ENCODE assay signal across 8 mouse cellular contexts in genomic region chr17:57060231-57060801, GRCm38 (mm10). TPM values are rescaled to one million over a fixed set of nuclear protein-coding genes. Genes with fewer than 3 reads are reported as not detected.
DNase-seq lines count a peak whose midpoint lies in the region; ATAC-seq and TF ChIP-seq lines count a peak whose summit lies in the region.

No protein-coding gene starts in this region.

- intact Hi-C loops in heart, adult 2 months (cut with DNase I), result no loop called here

- peak overlapping the region; percentile 82 for H3K4me2 ChIP-seq in embryonic facial prominence, embryonic 14.5 days (ENCODE audit: low read depth, low read length)
- peak overlapping the region; percentile 81 for H3K4me2 ChIP-seq in limb, embryonic 13.5 days (replicated peaks)
- peak overlapping the region; percentile 66 for H3K4me2 ChIP-seq in midbrain, embryonic 16.5 days (ENCODE audit: low read length)

- peak; percentile 67 for DNase-seq in 3T3-L1 (ENCODE audit: low read depth, low spot score)
- DNase-seq in adrenal gland, postnatal 4 days (ENCODE audit: low spot score in 2 of 2), result peak; percentile 70 to 87
- peak; percentile 98 for DNase-seq in embryonic facial prominence, embryonic 14.5 days (ENCODE audit: low spot score)
- DNase-seq in heart, adult 2 months, result peak; percentile 97
- DNase-seq in kidney, adult 8-10 months, result peak; percentile 97 to 98
- peak; percentile 94 for DNase-seq in spleen, postnatal 10 days (ENCODE audit: low spot score in 2 of 2)

- TF ChIP-seq CTCF in heart, adult 2 months (IDR thresholded peaks at IDR 0.05), result peak; percentile 87

- H3K79me2 ChIP-seq in heart, adult 2 months (replicated peaks; ENCODE audit: control insufficient read depth, insufficient read depth, low read length), result no peaks in the 10 kb centered on the region

- under 1% methylated on average over 43 of the region's 44 CpGs for WGBS in embryonic facial prominence, embryonic 14.5 days
- under 1% methylated on average over 44 of the region's 44 CpGs for WGBS in heart, adult 2 months
- WGBS in limb, embryonic 13.5 days, result under 1% methylated on average over 44 of the region's 44 CpGs
- 0% methylated on average over 44 of the region's 44 CpGs for WGBS in midbrain, embryonic 16.5 days

- peak overlapping the region; percentile 81 for H3K4me3 ChIP-seq in embryonic facial prominence, embryonic 14.5 days (ENCODE audit: low read depth, low read length)
- H3K4me3 ChIP-seq in heart, adult 2 months, result peak overlapping the region; percentile 74
- peak overlapping the region; percentile 71 for H3K4me3 ChIP-seq in limb, embryonic 13.5 days
- H3K4me3 ChIP-seq in midbrain, embryonic 16.5 days (ENCODE audit: low read depth, low read length), result peak overlapping the region; percentile 91

- H3K4me1 ChIP-seq in embryonic facial prominence, embryonic 14.5 days (ENCODE audit: control insufficient read depth, insufficient read depth, low read length), result peaks cover 4% of the 10 kb centered on the region
- 0 out of 2 replicates have a peak, but pooled peaks cover 3% of the 10 kb centered on the region for H3K4me1 ChIP-seq in heart, adult 2 months (ENCODE audit: control insufficient read depth, insufficient read depth, low read length)
- peaks cover 23% of the 10 kb centered on the region for H3K4me1 ChIP-seq in limb, embryonic 13.5 days
- H3K4me1 ChIP-seq in midbrain, embryonic 16.5 days (ENCODE audit: control insufficient read depth, insufficient read depth, low read length), result peaks cover 25% of the 10 kb centered on the region

- H3K27ac ChIP-seq in embryonic facial prominence, embryonic 14.5 days (replicated peaks; ENCODE audit: low read depth, low read length), result peak overlapping the region; percentile 1; the same call in 1 of the 2 replicates
- peak overlapping the region; percentile 93 for H3K27ac ChIP-seq in heart, adult 2 months
- no peak overlapping the region for H3K27ac ChIP-seq in limb, embryonic 13.5 days
- H3K27ac ChIP-seq in midbrain, embryonic 16.5 days (ENCODE audit: low read length), result peak overlapping the region; percentile 85

- peak; percentile 92 for ATAC-seq in embryonic facial prominence, embryonic 14.5 days (ENCODE audit: low read depth)
- peak; percentile 93 for ATAC-seq in limb, embryonic 13.5 days (ENCODE audit: low FRiP score, low read depth)
- peak; percentile 93 for ATAC-seq in midbrain, embryonic 16.5 days

- 0 out of 2 replicates have a peak overlapping the region, but pooled peaks have one; percentile 73 for H3K9ac ChIP-seq in embryonic facial prominence, embryonic 14.5 days (ENCODE audit: low read depth, low read length)
- H3K9ac ChIP-seq in heart, adult 2 months (ENCODE audit: low read depth, low read length), result peak overlapping the region; percentile 76
- no peak overlapping the region for H3K9ac ChIP-seq in limb, embryonic 13.5 days
- peak overlapping the region; percentile 87; the same call in 1 of the 2 replicates for H3K9ac ChIP-seq in midbrain, embryonic 16.5 days (ENCODE audit: low read depth, low read length)

- H3K36me3 ChIP-seq in embryonic facial prominence, embryonic 14.5 days (ENCODE audit: control insufficient read depth, insufficient read depth, low read length), result peaks cover 4% of the 10 kb centered on the region; the same call in 1 of the 2 replicates
- no peaks in the 10 kb centered on the region for H3K36me3 ChIP-seq in heart, adult 2 months (ENCODE audit: control insufficient read depth, insufficient read depth, low read length)
- 0 out of 2 replicates have a peak, but pooled peaks cover 2% of the 10 kb centered on the region for H3K36me3 ChIP-seq in limb, embryonic 13.5 days
- H3K36me3 ChIP-seq in midbrain, embryonic 16.5 days (ENCODE audit: control insufficient read depth, insufficient read depth, low read length), result no peaks in the 10 kb centered on the region

- 0 out of 2 replicates have a peak, but pooled peaks have one; percentile 20 for TF ChIP-seq EP300 in heart, adult 2 months (IDR thresholded peaks at IDR 0.05; ENCODE audit: insufficient read depth, low read depth, low read length)

- peaks cover 42% of the 10 kb centered on the region for H3K27me3 ChIP-seq in embryonic facial prominence, embryonic 14.5 days (replicated peaks; ENCODE audit: control insufficient read depth, insufficient read depth, low read length)
- H3K27me3 ChIP-seq in heart, adult 2 months (ENCODE audit: control insufficient read depth, insufficient read depth, low read length), result no peaks in the 10 kb centered on the region
- peaks cover 63% of the 10 kb centered on the region for H3K27me3 ChIP-seq in limb, embryonic 13.5 days
- peaks cover 31% of the 10 kb centered on the region for H3K27me3 ChIP-seq in midbrain, embryonic 16.5 days (ENCODE audit: control insufficient read depth, insufficient read depth, low read depth, low read length)

- 0 out of 2 replicates have a peak, but pooled peaks have one; percentile 17 for TF ChIP-seq POLR2A in heart, adult 2 months (IDR thresholded peaks at IDR 0.05; ENCODE audit: insufficient read depth, low read depth, low read length)

- H3K9me3 ChIP-seq in embryonic facial prominence, embryonic 14.5 days (ENCODE audit: control insufficient read depth, low read length), result no peaks in the 10 kb centered on the region
- H3K9me3 ChIP-seq in limb, embryonic 13.5 days, result no peaks in the 10 kb centered on the region
- no peaks in the 10 kb centered on the region for H3K9me3 ChIP-seq in midbrain, embryonic 16.5 days (replicated peaks; ENCODE audit: control insufficient read depth, low read length, poor library complexity, severe bottlenecking)

RNA-seq across cellular contexts. Expression of gene Slc25a23, which starts 0.7 kb away (rescaled TPM):
- total RNA-seq in adrenal gland, postnatal 4 days (2021), result 10 to 100 TPM; 80.0 to 85.9 TPM
- polyA plus RNA-seq in embryonic facial prominence, embryonic 14.5 days (2014; fragmentation: Nextera tagmentation; extraction: Ambion mirVana), result 6.9 and 7.8 TPM in 2 replicates
- 10 to 100 TPM; 63.5 to 70.9 TPM for total RNA-seq in heart, adult 2 months (2021)
- 67.5 and 72.4 TPM in 2 replicates for polyA plus RNA-seq in heart, adult 2 months (2012; rRNA removed)
- polyA plus RNA-seq in limb, embryonic 13.5 days (2015; fragmentation: Nextera tagmentation; extraction: Ambion mirVana), result 5.5 and 6.5 TPM in 2 replicates
- 36.0 and 42.8 TPM in 2 replicates for polyA plus RNA-seq in midbrain, embryonic 16.5 days (2015; fragmentation: Nextera tagmentation; extraction: Ambion mirVana)

RNA-seq across cellular contexts. Expression of gene Crb3, which starts 1.4 kb away (rescaled TPM):
- 1 to 10 TPM; 2.6 to 7.3 TPM for total RNA-seq in adrenal gland, postnatal 4 days (2021)
- polyA plus RNA-seq in embryonic facial prominence, embryonic 14.5 days (2014; fragmentation: Nextera tagmentation; extraction: Ambion mirVana), result 5.5 and 8.1 TPM in 2 replicates
- not detected for total RNA-seq in heart, adult 2 months (2021)
- polyA plus RNA-seq in heart, adult 2 months (2012; rRNA removed), result 0.26 and 1.2 TPM in 2 replicates
- 1.7 and 2.9 TPM in 2 replicates for polyA plus RNA-seq in limb, embryonic 13.5 days (2015; fragmentation: Nextera tagmentation; extraction: Ambion mirVana)
- polyA plus RNA-seq in midbrain, embryonic 16.5 days (2015; fragmentation: Nextera tagmentation; extraction: Ambion mirVana), result 2.1 and 3.3 TPM in 2 replicates

RNA-seq across cellular contexts. Expression of gene Dennd1c, which starts 18.0 kb away (rescaled TPM):
- 1 to 10 TPM; 1.6 to 2.6 TPM for total RNA-seq in adrenal gland, postnatal 4 days (2021)
- 1.6 and 2.1 TPM in 2 replicates for polyA plus RNA-seq in embryonic facial prominence, embryonic 14.5 days (2014; fragmentation: Nextera tagmentation; extraction: Ambion mirVana)
- total RNA-seq in heart, adult 2 months (2021), result 1 to 10 TPM; 1.1 to 2.0 TPM
- polyA plus RNA-seq in heart, adult 2 months (2012; rRNA removed), result 5.1 and 6.0 TPM in 2 replicates
- polyA plus RNA-seq in limb, embryonic 13.5 days (2015; fragmentation: Nextera tagmentation; extraction: Ambion mirVana), result 1.1 TPM in 2 replicates
- 4.2 and 5.0 TPM in 2 replicates for polyA plus RNA-seq in midbrain, embryonic 16.5 days (2015; fragmentation: Nextera tagmentation; extraction: Ambion mirVana)

RNA-seq across cellular contexts. Expression of gene Slc25a41, which starts 18.9 kb away (rescaled TPM):
- not detected for total RNA-seq in adrenal gland, postnatal 4 days (2021)
- polyA plus RNA-seq in embryonic facial prominence, embryonic 14.5 days (2014; fragmentation: Nextera tagmentation; extraction: Ambion mirVana), result not detected in 2 replicates
- total RNA-seq in heart, adult 2 months (2021), result not detected
- 0.18 TPM in 1 of 2 replicates, not detected in the other for polyA plus RNA-seq in heart, adult 2 months (2012; rRNA removed)
- polyA plus RNA-seq in limb, embryonic 13.5 days (2015; fragmentation: Nextera tagmentation; extraction: Ambion mirVana), result not detected in 2 replicates
- polyA plus RNA-seq in midbrain, embryonic 16.5 days (2015; fragmentation: Nextera tagmentation; extraction: Ambion mirVana), result not detected in 2 replicates

RNA-seq across cellular contexts. Expression of gene Tubb4a, which starts 27.3 kb away (rescaled TPM):
- total RNA-seq in adrenal gland, postnatal 4 days (2021), result 10 to 100 TPM; 15.7 to 27.3 TPM
- 22.9 and 28.7 TPM in 2 replicates for polyA plus RNA-seq in embryonic facial prominence, embryonic 14.5 days (2014; fragmentation: Nextera tagmentation; extraction: Ambion mirVana)
- total RNA-seq in heart, adult 2 months (2021), result 1 to 10 TPM; 1.5 to 2.7 TPM
- polyA plus RNA-seq in heart, adult 2 months (2012; rRNA removed), result 4.0 and 6.1 TPM in 2 replicates
- polyA plus RNA-seq in limb, embryonic 13.5 days (2015; fragmentation: Nextera tagmentation; extraction: Ambion mirVana), result 16.3 and 17.5 TPM in 2 replicates
- 383 and 394 TPM in 2 replicates for polyA plus RNA-seq in midbrain, embryonic 16.5 days (2015; fragmentation: Nextera tagmentation; extraction: Ambion mirVana)
